Mouse (Mus musculus): ENCODE data around the gene Fam219b.

- TF ChIP-seq CTCF (IDR thresholded peaks at IDR 0.05; ENCODE audit: low read depth, low read length): no peak
- TF ChIP-seq POLR2AphosphoS5 (IDR thresholded peaks at IDR 0.05; ENCODE audit: insufficient replicate concordance, low read depth, low read length): no peak
- TF ChIP-seq TAL1 (conservative IDR thresholded peaks at IDR 0.05; ENCODE audit: low read depth, low read length): no peak
These were observed 15.0 kb downstream of the Fam219b start, which contains the start of gene Mpi for GRCm38 (mm10) chr9:57552139-57552887.
